In the genomic region with DNA sequence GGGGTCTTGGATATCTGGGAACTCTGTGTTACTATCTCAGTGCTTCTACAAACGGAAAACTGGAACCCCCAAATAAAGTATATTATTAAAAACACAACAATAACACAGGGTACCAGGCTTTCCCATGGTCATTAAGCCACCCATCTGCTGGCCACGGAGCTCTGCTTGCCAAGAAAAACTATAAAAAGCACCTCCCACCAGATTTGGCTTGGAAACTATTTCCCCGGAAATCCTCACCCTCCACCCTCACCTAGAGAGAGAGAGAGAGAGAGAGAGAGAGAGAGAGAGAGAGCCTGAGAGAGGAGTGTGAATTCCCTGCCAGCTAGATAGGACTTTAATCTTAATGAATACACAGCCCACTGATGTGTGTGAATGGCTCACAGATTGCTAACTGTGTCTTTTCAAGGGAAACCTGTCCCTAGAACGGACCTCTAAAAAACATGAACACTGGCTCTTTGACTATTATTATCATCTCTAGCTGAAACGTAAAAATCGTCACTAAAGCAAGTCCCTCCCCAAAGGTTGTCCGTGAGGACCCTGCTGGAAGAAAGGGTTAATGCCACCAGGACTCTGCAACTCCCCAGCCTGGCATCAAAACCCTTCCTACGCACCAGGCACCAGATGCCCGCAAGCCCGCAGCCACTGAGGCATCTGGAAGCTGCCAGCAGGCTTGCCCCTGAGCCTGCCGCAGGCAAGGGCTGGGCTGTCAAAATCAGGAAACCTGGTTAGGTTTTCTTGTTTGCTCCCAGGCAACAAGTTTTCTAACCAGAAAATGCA, we compare ENCODE assay signal across 8 mouse cellular contexts. TPM values are rescaled to one million over a fixed set of nuclear protein-coding genes. Genes with fewer than 3 reads are reported as not detected.
A peak's percentile ranks its signal among the peaks of the same experiment; 100 is the strongest.
DNase-seq lines count a peak whose midpoint lies in the region; ATAC-seq and TF ChIP-seq lines count a peak whose summit lies in the region.

No protein-coding gene starts in this region.

- H3K27ac ChIP-seq in heart, adult 2 months: peak overlapping the region; percentile 85
- no peak overlapping the region for H3K27ac ChIP-seq in intestine, embryonic 15.5 days

- intact Hi-C loops in heart, adult 2 months (cut with DNase I): no loop called here
- intact Hi-C loops in heart, postnatal 10 days (cut with DNase I): no loop called here

- no peak for DNase-seq in heart, adult 2 months
- DNase-seq in heart, postnatal 10 days: no peak
- peak; percentile 40 for DNase-seq in right cerebral cortex, adult 18-20 months
- DNase-seq in right cerebral cortex, postnatal 25 days: no peak
- DNase-seq in thymus, postnatal 14 days: peak; percentile 43
- no peak for DNase-seq in lung, postnatal 14 days
- no peak for DNase-seq in ovary, postnatal 10 days (ENCODE audit: low spot score)

- no peak for TF ChIP-seq EP300 in heart, adult 2 months (IDR thresholded peaks at IDR 0.05; ENCODE audit: insufficient read depth, low read depth, low read length)

- H3K79me2 ChIP-seq in heart, adult 2 months (replicated peaks; ENCODE audit: control insufficient read depth, insufficient read depth, low read length): no peaks in the 10 kb centered on the region

- H3K36me3 ChIP-seq in heart, adult 2 months (ENCODE audit: control insufficient read depth, insufficient read depth, low read length): no peaks in the 10 kb centered on the region
- H3K36me3 ChIP-seq in intestine, embryonic 15.5 days: no peaks in the 10 kb centered on the region

- peak overlapping the region; percentile 55 for H3K4me3 ChIP-seq in heart, adult 2 months
- peak overlapping the region; percentile 51; the same call in 1 of the 2 replicates for H3K4me3 ChIP-seq in intestine, embryonic 15.5 days (replicated peaks)

- TF ChIP-seq CTCF in heart, adult 2 months (IDR thresholded peaks at IDR 0.05): no peak

- H3K9me3 ChIP-seq in intestine, embryonic 15.5 days: no peaks in the 10 kb centered on the region

- peak overlapping the region; percentile 68 for H3K4me2 ChIP-seq in intestine, embryonic 15.5 days (replicated peaks)

- ATAC-seq in intestine, embryonic 15.5 days: no peak

- 0 out of 2 replicates have a peak, but pooled peaks have one; percentile 30 for TF ChIP-seq POLR2A in heart, adult 2 months (IDR thresholded peaks at IDR 0.05; ENCODE audit: insufficient read depth, low read depth, low read length)

- H3K4me1 ChIP-seq in heart, adult 2 months (ENCODE audit: control insufficient read depth, insufficient read depth, low read length): peaks cover 15% of the 10 kb centered on the region
- H3K4me1 ChIP-seq in intestine, embryonic 15.5 days (replicated peaks): peaks cover 21% of the 10 kb centered on the region; the same call in 1 of the 2 replicates

- H3K27me3 ChIP-seq in heart, adult 2 months (ENCODE audit: control insufficient read depth, insufficient read depth, low read length): no peaks in the 10 kb centered on the region
- peaks cover 13% of the 10 kb centered on the region for H3K27me3 ChIP-seq in intestine, embryonic 15.5 days (replicated peaks)

- H3K9ac ChIP-seq in heart, adult 2 months (ENCODE audit: low read depth, low read length): peak overlapping the region; percentile 80
- H3K9ac ChIP-seq in intestine, embryonic 15.5 days: no peak overlapping the region

- 23% methylated on average over 11 of the region's 11 CpGs for WGBS in heart, adult 2 months
- 61% methylated on average over 11 of the region's 11 CpGs for WGBS in intestine, embryonic 15.5 days

RNA-seq across cellular contexts. Expression of a gene that starts 12.7 kb away (rescaled TPM):
- total RNA-seq in heart, adult 2 months (2021): 10 to 100 TPM; 11.2 to 18.3 TPM
- 10.2 and 12.8 TPM in 2 replicates for polyA plus RNA-seq in heart, adult 2 months (2012; rRNA removed)
- total RNA-seq in heart, postnatal 10 days (2021): 10 to 100 TPM; 16.3 to 21.3 TPM
- 1.8 and 2.4 TPM in 2 replicates for polyA plus RNA-seq in intestine, embryonic 15.5 days (2015; fragmentation: Nextera tagmentation; extraction: Ambion mirVana)

Comparison
In these comparisons a context has a peak if more than half of its experiments do, and no peak if none do; other contexts are left out.
1. DNase-seq: peak in right cerebral cortex, adult 18-20 months (single experiment) and thymus, postnatal 14 days (single experiment); none in heart, adult 2 months (0 of 2), heart, postnatal 10 days (0 of 2), right cerebral cortex, postnatal 25 days (single experiment), lung, postnatal 14 days (single experiment) and ovary, postnatal 10 days (single experiment).